Mouse (Mus musculus) embryonic facial prominence, embryonic 10.5 days (tissue): ENCODE measurements around the gene Fbxo33. TPM values are rescaled to one million over a fixed set of nuclear protein-coding genes. Genes with fewer than 3 reads are reported as not detected.
A peak's percentile ranks its signal among the peaks of the same experiment; 100 is the strongest.
"Not testable (repeated sequence)": the region's sequence is repeated elsewhere in the genome, so short reads cannot be mapped to it uniquely, and the experiment has no call there.

Experiments
- DNase-seq: peaks from one replicate; pipeline ENCODE4 v3.0.0-alpha.2; 2017; ENCODE audit warnings: low spot score
- H3K27ac ChIP-seq: fragments of 300-500 bp; sonication (generic); replicated peaks from 2 replicates; pipeline ENCODE4 v1.5.1; 2016; ENCODE audit warnings: mild to moderate bottlenecking
- H3K27me3 ChIP-seq: fragments of 300-500 bp; sonication (generic); replicated peaks from 2 replicates; pipeline ENCODE4 v1.6.1; 2016; ENCODE audit warnings: low read depth, mild to moderate bottlenecking; ENCODE audit not compliant: poor library complexity, severe bottlenecking
- H3K36me3 ChIP-seq: fragments of 300-500 bp; sonication (generic); replicated peaks from 2 replicates; pipeline ENCODE4 v1.6.1; 2016; ENCODE audit warnings: mild to moderate bottlenecking, moderate library complexity
- H3K4me1 ChIP-seq: fragments of 300-500 bp; sonication (generic); 2 replicates; pipeline ENCODE4 v1.6.1; 2016
- H3K4me3 ChIP-seq: fragments of 300-500 bp; sonication (generic); 2 replicates; pipeline ENCODE4 v1.5.1; 2016; ENCODE audit warnings: mild to moderate bottlenecking, moderate library complexity
- H3K9me3 ChIP-seq: fragments of 300-500 bp; sonication (generic); 2 replicates; pipeline ENCODE4 v1.6.1; 2016; ENCODE audit warnings: mild to moderate bottlenecking
- WGBS: fragments of 180-500 bp; shearing (Covaris S2); methylation state at CpG from one replicate; pipeline ENCODE4 v1.1.7; 2016; 5-methylcytosine and 5-hydroxymethylcytosine counted together
- polyA plus RNA-seq: library from polyadenylated mRNA; unstranded; fragments of >200 nt; fragmentation: Nextera tagmentation; extraction: Ambion mirVana; gene quantifications from 2 replicates; pipeline ENCODE4 v1.2.1, GENCODE M21; 2016

Fbxo33 gene
- polyA plus RNA-seq, result 7.6 and 8.5 TPM in 2 replicates

GRCm38 (mm10) chr12:59219325-59220225 lies at the start of gene Fbxo33:
Gene Fbxo33 (minus strand): TSS chr12:59219725.
- WGBS, result under 1% methylated on average over 109 of the region's 109 CpGs
- H3K4me3 ChIP-seq, result peak within 1 kb of the TSS; percentile 94
- H3K27ac ChIP-seq, result peak within 1 kb of the TSS; percentile 97
- peaks cover 14% of the 10 kb centered on the region for H3K4me1 ChIP-seq
- H3K36me3 ChIP-seq, result no peaks in the 10 kb centered on the region
- H3K27me3 ChIP-seq, result no peaks in the 10 kb centered on the region
- peak; percentile 100 for DNase-seq
- H3K9me3 ChIP-seq, result no peaks in the 10 kb centered on the region

GRCm38 (mm10) chr12:59265942-59266231 lies 46.4 kb upstream of the Fbxo33 start:
- H3K4me3 ChIP-seq, result no peak overlapping the region
- no peak for DNase-seq
- H3K27me3 ChIP-seq, result no peaks in the 10 kb centered on the region
- H3K4me1 ChIP-seq, result no peaks in the 10 kb centered on the region
- H3K27ac ChIP-seq, result no peak overlapping the region
- WGBS, result 82% methylated on average over 4 of the region's 4 CpGs
- no peaks in the 10 kb centered on the region for H3K9me3 ChIP-seq
- H3K36me3 ChIP-seq, result no peaks in the 10 kb centered on the region

GRCm38 (mm10) chr12:59265207-59265941 lies 45.8 kb upstream of the Fbxo33 start:
- no peaks in the 10 kb centered on the region for H3K9me3 ChIP-seq
- DNase-seq, result peak; percentile 48
- H3K4me3 ChIP-seq, result no peak overlapping the region
- H3K27ac ChIP-seq, result no peak overlapping the region
- WGBS, result 38% methylated on average over 15 of the region's 15 CpGs
- 0 out of 2 replicates have a peak, but pooled peaks cover 2% of the 10 kb centered on the region for H3K4me1 ChIP-seq
- no peaks in the 10 kb centered on the region for H3K36me3 ChIP-seq
- no peaks in the 10 kb centered on the region for H3K27me3 ChIP-seq

GRCm38 (mm10) chr12:59262841-59263240 lies 43.3 kb upstream of the Fbxo33 start:
- Histone ChIP-seq H3K4me1 (0 out of 2 replicates have a peak, but pooled peaks cover 4% of the 10 kb centered on the region), H3K4me3 (no peak overlapping the region), H3K36me3 (no peaks in the 10 kb centered on the region), H3K27ac (no peak overlapping the region), H3K27me3 (no peaks in the 10 kb centered on the region), H3K9me3 (no peaks in the 10 kb centered on the region)
- 89% methylated on average over 3 of the region's 3 CpGs for WGBS
- DNase-seq, result no peak

- H3K4me1 ChIP-seq, result 0 out of 2 replicates have a peak, but pooled peaks cover 4% of the 10 kb centered on the region
- H3K27ac ChIP-seq, result no peak overlapping the region
- no peaks in the 10 kb centered on the region for H3K27me3 ChIP-seq
- H3K4me3 ChIP-seq, result no peak overlapping the region
- H3K9me3 ChIP-seq, result no peaks in the 10 kb centered on the region
- no peaks in the 10 kb centered on the region for H3K36me3 ChIP-seq
- DNase-seq, result no peak
- 67% methylated on average over 2 of the region's 2 CpGs for WGBS
Measured at GRCm38 (mm10) chr12:59260798-59261197, 41.3 kb upstream of the Fbxo33 start.

GRCm38 (mm10) chr12:59260362-59260761 lies 40.8 kb upstream of the Fbxo33 start:
- 0 out of 2 replicates have a peak, but pooled peaks cover 4% of the 10 kb centered on the region for H3K4me1 ChIP-seq
- no peak for DNase-seq
- no peak overlapping the region for H3K4me3 ChIP-seq
- H3K27me3 ChIP-seq, result no peaks in the 10 kb centered on the region
- no peaks in the 10 kb centered on the region for H3K9me3 ChIP-seq
- no peak overlapping the region for H3K27ac ChIP-seq
- H3K36me3 ChIP-seq, result no peaks in the 10 kb centered on the region

GRCm38 (mm10) chr12:59259015-59259414 lies 39.5 kb upstream of the Fbxo33 start:
- no peak for DNase-seq
- Histone ChIP-seq H3K27me3 (no peaks in the 10 kb centered on the region), H3K4me3 (no peak overlapping the region), H3K27ac (no peak overlapping the region), H3K36me3 (no peaks in the 10 kb centered on the region), H3K4me1 (0 out of 2 replicates have a peak, but pooled peaks cover 4% of the 10 kb centered on the region), H3K9me3 (no peaks in the 10 kb centered on the region)
- 94% methylated on average over 5 of the region's 5 CpGs for WGBS

- no peaks in the 10 kb centered on the region for H3K27me3 ChIP-seq
- no peaks in the 10 kb centered on the region for H3K4me1 ChIP-seq
- no peaks in the 10 kb centered on the region for H3K36me3 ChIP-seq
- H3K9me3 ChIP-seq, result no peaks in the 10 kb centered on the region
- no peak for DNase-seq
- no peak overlapping the region for H3K4me3 ChIP-seq
- 81% methylated on average over 2 of the region's 2 CpGs for WGBS
- H3K27ac ChIP-seq, result no peak overlapping the region
Measured at GRCm38 (mm10) chr12:59250259-59250827, 30.8 kb upstream of the Fbxo33 start.

- DNase-seq, result no peak
- Histone ChIP-seq H3K4me3 (no peak overlapping the region), H3K36me3 (no peaks in the 10 kb centered on the region), H3K27ac (no peak overlapping the region), H3K4me1 (no peaks in the 10 kb centered on the region), H3K9me3 (no peaks in the 10 kb centered on the region), H3K27me3 (no peaks in the 10 kb centered on the region)
- 83% methylated on average over 1 of the region's 1 CpGs for WGBS
Measured at GRCm38 (mm10) chr12:59248969-59249368, 29.4 kb upstream of the Fbxo33 start.

GRCm38 (mm10) chr12:59241031-59241430 lies 21.5 kb upstream of the Fbxo33 start:
- not testable (repeated sequence) for H3K27me3 ChIP-seq, H3K9me3 ChIP-seq, DNase-seq, H3K27ac ChIP-seq, H3K4me3 ChIP-seq, H3K4me1 ChIP-seq, H3K36me3 ChIP-seq
- WGBS, result 92% methylated on average over 8 of the region's 8 CpGs

- H3K27me3 ChIP-seq, result no peaks in the 10 kb centered on the region
- no peak overlapping the region for H3K27ac ChIP-seq
- no peaks in the 10 kb centered on the region for H3K9me3 ChIP-seq
- DNase-seq, result no peak
- no peaks in the 10 kb centered on the region for H3K36me3 ChIP-seq
- 91% methylated on average over 5 of the region's 5 CpGs for WGBS
- no peaks in the 10 kb centered on the region for H3K4me1 ChIP-seq
- H3K4me3 ChIP-seq, result no peak overlapping the region
Measured at GRCm38 (mm10) chr12:59238434-59238833, 18.9 kb upstream of the Fbxo33 start.

- 90% methylated on average over 5 of the region's 5 CpGs for WGBS
- H3K4me3 ChIP-seq, result no peak overlapping the region
- H3K27me3 ChIP-seq, result no peaks in the 10 kb centered on the region
- no peaks in the 10 kb centered on the region for H3K36me3 ChIP-seq
- H3K27ac ChIP-seq, result no peak overlapping the region
- no peaks in the 10 kb centered on the region for H3K9me3 ChIP-seq
- DNase-seq, result no peak
- H3K4me1 ChIP-seq, result no peaks in the 10 kb centered on the region
Measured at GRCm38 (mm10) chr12:59228401-59228800, 8.9 kb upstream of the Fbxo33 start.
